Mouse (Mus musculus) mouse embryonic stem cell (cell line): ENCODE measurements around the gene Slc2a13.

Source experiments
- in situ Hi-C, 2 experiments: fragments of 300-500 bp; cut with MboI; formaldehyde crosslinking; loops; 1 replicate in 1 of 2; 3 replicates in 1 of 2; pipeline ENCODE4 v1.14.3; 2019 to 2020; ENCODE audit warnings: low sequenced_read_pairs in 2 of 2, low pct_unique_long_range_greater_than_20kb in 1 of 2, mixed read lengths in 1 of 2; ENCODE audit not compliant: unreplicated experiment in 1 of 2

Gene Slc2a13

GRCm38 (mm10) chr15:91395165-91395564 is 177.9 kb downstream of the Slc2a13 start:
- in situ Hi-C loops = no loop called here

- in situ Hi-C loops = no loop called here
Observed at GRCm38 (mm10) chr15:91383694-91384093, 189.4 kb downstream of the Slc2a13 start.

- in situ Hi-C loops = no loop called here
Observed at GRCm38 (mm10) chr15:91382606-91383005, 190.5 kb downstream of the Slc2a13 start.

GRCm38 (mm10) chr15:91381864-91382263 is 191.2 kb downstream of the Slc2a13 start:
- in situ Hi-C loops = no loop called here

- in situ Hi-C loops = no loop called here
Observed at GRCm38 (mm10) chr15:91378751-91379325, 194.2 kb downstream of the Slc2a13 start.

- in situ Hi-C loops = no loop called here
Observed at GRCm38 (mm10) chr15:91377568-91377967, 195.5 kb downstream of the Slc2a13 start.

- in situ Hi-C loops = no loop called here
Observed at GRCm38 (mm10) chr15:91377105-91377504, 196.0 kb downstream of the Slc2a13 start.

GRCm38 (mm10) chr15:91374441-91374840 is 198.6 kb downstream of the Slc2a13 start:
- in situ Hi-C loops = no loop called here

GRCm38 (mm10) chr15:91373203-91373584 is 199.9 kb downstream of the Slc2a13 start:
- in situ Hi-C loops = no loop called here

GRCm38 (mm10) chr15:91372464-91373202 is 200.4 kb downstream of the Slc2a13 start:
- in situ Hi-C loops = no loop called here

- in situ Hi-C loops = no loop called here
Observed at GRCm38 (mm10) chr15:91371859-91372394, 201.1 kb downstream of the Slc2a13 start.

- in situ Hi-C loops = no loop called here
Observed at GRCm38 (mm10) chr15:91369736-91370449, 203.2 kb downstream of the Slc2a13 start.

GRCm38 (mm10) chr15:91360495-91360894 is 212.6 kb downstream of the Slc2a13 start:
- in situ Hi-C loops = no loop called here

GRCm38 (mm10) chr15:91351006-91351405 is 222.1 kb downstream of the Slc2a13 start:
- in situ Hi-C loops = no loop called here

- in situ Hi-C loops = no loop called here
Observed at GRCm38 (mm10) chr15:91338350-91338749, 234.7 kb downstream of the Slc2a13 start.

GRCm38 (mm10) chr15:91334416-91334900 is 238.6 kb downstream of the Slc2a13 start:
- in situ Hi-C loops = no loop called here

- in situ Hi-C loops = no loop called here
Observed at GRCm38 (mm10) chr15:91327748-91328147, 245.3 kb downstream of the Slc2a13 start.

GRCm38 (mm10) chr15:91327023-91327422 is 246.0 kb downstream of the Slc2a13 start:
- in situ Hi-C loops = no loop called here

- in situ Hi-C loops = loop anchor here in 1 of 2 experiments (25.0 kb wide), 1 partner anchor 443 kb away; no protein-coding TSS in a partner anchor
Observed at GRCm38 (mm10) chr15:91319376-91319775, 253.7 kb downstream of the Slc2a13 start.
